Mouse (Mus musculus): ENCODE data around the gene Clcnka.
A peak's percentile ranks its signal among the peaks of the same experiment; 100 is the strongest.

Clcnka gene

GRCm38 (mm10) chr4:141420886-141421285 is 22.4 kb upstream of the Clcnka start:
- DNase-seq, result no peak

GRCm38 (mm10) chr4:141420192-141420829 is 21.8 kb upstream of the Clcnka start, which contains the start of gene Hspb7:
TSS of gene Hspb7 (plus strand) at chr4:141420779.
- no peak for DNase-seq

- DNase-seq, result no peak
Observed at GRCm38 (mm10) chr4:141419398-141420191, 21.1 kb upstream of the Clcnka start.

- DNase-seq, result no peak
Observed at GRCm38 (mm10) chr4:141415924-141416323, 17.4 kb upstream of the Clcnka start, which contains the start of gene Clcnkb. TSS of gene Clcnkb (minus strand) at chr4:141416014.

- DNase-seq, result peak in 1 of 2 experiments; percentile 50
Observed at GRCm38 (mm10) chr4:141411430-141411992, 13.0 kb upstream of the Clcnka start.

GRCm38 (mm10) chr4:141408577-141408976 is 10.1 kb upstream of the Clcnka start:
- DNase-seq, result no peak

GRCm38 (mm10) chr4:141406516-141407299 is 8.2 kb upstream of the Clcnka start:
- peak in 1 of 2 experiments; percentile 33 for DNase-seq

GRCm38 (mm10) chr4:141405314-141405622 is 6.7 kb upstream of the Clcnka start:
- no peak for DNase-seq

GRCm38 (mm10) chr4:141404518-141405313 is 6.2 kb upstream of the Clcnka start:
- DNase-seq, result peak; percentile 90 to 92

GRCm38 (mm10) chr4:141400171-141400570 is 1.6 kb upstream of the Clcnka start:
- no peak for DNase-seq

- DNase-seq, result no peak
Observed at GRCm38 (mm10) chr4:141397861-141398260, 663 bp downstream of the Clcnka start.

- DNase-seq, result no peak
Observed at GRCm38 (mm10) chr4:141394751-141395150, 3.8 kb downstream of the Clcnka start.

- DNase-seq, result no peak
Observed at GRCm38 (mm10) chr4:141391293-141391692, 7.2 kb downstream of the Clcnka start.

- DNase-seq, result no peak
Observed at GRCm38 (mm10) chr4:141389366-141390150, 9.0 kb downstream of the Clcnka start.

GRCm38 (mm10) chr4:141387933-141388332 is 10.6 kb downstream of the Clcnka start:
- no peak for DNase-seq

GRCm38 (mm10) chr4:141387093-141387784 is 11.3 kb downstream of the Clcnka start:
- peak; percentile 68 to 82 for DNase-seq

- DNase-seq, result no peak
Observed at GRCm38 (mm10) chr4:141386150-141386549, 12.4 kb downstream of the Clcnka start.

- DNase-seq, result peak; percentile 51 to 69
Observed at GRCm38 (mm10) chr4:141385275-141385674, 13.2 kb downstream of the Clcnka start.

GRCm38 (mm10) chr4:141382406-141382805 is 16.1 kb downstream of the Clcnka start:
- no peak for DNase-seq

GRCm38 (mm10) chr4:141379674-141380073 is 18.9 kb downstream of the Clcnka start:
- no peak for DNase-seq

GRCm38 (mm10) chr4:141372426-141372825 is 26.1 kb downstream of the Clcnka start:
- no peak for DNase-seq
